Mouse (Mus musculus): ENCODE measurements at regions not wholly inside any gene's neighbourhood (a gene's known extent, or its start where the extent isn't known, plus 50 kb on each side); places are given as distances from the start of the nearest gene placed in this dataset.

- H3K27ac ChIP-seq (replicated peaks) = peak overlapping the region; percentile 90
- peaks cover 13% of the 10 kb centered on the region for H3K4me1 ChIP-seq
- 2% methylated on average over 16 of the region's 16 CpGs for WGBS
- ATAC-seq (ENCODE audit: low FRiP score, low read depth) = peak; percentile 97
- H3K9me3 ChIP-seq = no peaks in the 10 kb centered on the region
- no peaks in the 10 kb centered on the region for H3K27me3 ChIP-seq
- H3K9ac ChIP-seq (replicated peaks) = no peak overlapping the region
- H3K4me2 ChIP-seq (replicated peaks) = peak overlapping the region; percentile 38
- no peak overlapping the region for H3K4me3 ChIP-seq
- no peaks in the 10 kb centered on the region for H3K36me3 ChIP-seq
These were observed 492.8 kb upstream of the Cited2 start for GRCm38 (mm10) chr10:17230040-17230818.

- no peak overlapping the region for H3K4me2 ChIP-seq (replicated peaks)
- no peak overlapping the region for H3K9ac ChIP-seq (replicated peaks)
- 21% methylated on average over 10 of the region's 10 CpGs for WGBS
- no peak; the same call in 1 of the 2 replicates for ATAC-seq (ENCODE audit: low FRiP score, low read depth)
- no peaks in the 10 kb centered on the region for H3K36me3 ChIP-seq
- no peak overlapping the region for H3K4me3 ChIP-seq
- no peak overlapping the region for H3K27ac ChIP-seq (replicated peaks)
- no peaks in the 10 kb centered on the region for H3K27me3 ChIP-seq
- peaks cover 36% of the 10 kb centered on the region for H3K4me1 ChIP-seq
- no peaks in the 10 kb centered on the region for H3K9me3 ChIP-seq
These were observed 486.9 kb upstream of the Cited2 start for GRCm38 (mm10) chr10:17235955-17236650.

- ATAC-seq (ENCODE audit: low FRiP score, low read depth) = no peak
- H3K4me1 ChIP-seq = peaks cover 36% of the 10 kb centered on the region
These were observed 486.3 kb upstream of the Cited2 start for GRCm38 (mm10) chr10:17236761-17237160.

GRCm38 (mm10) chr10:17237463-17237862 is 485.6 kb upstream of the Cited2 start:
- H3K27ac ChIP-seq (replicated peaks) = peak overlapping the region; percentile 63
- 35% methylated on average over 11 of the region's 11 CpGs for WGBS
- no peaks in the 10 kb centered on the region for H3K27me3 ChIP-seq
- ATAC-seq (ENCODE audit: low FRiP score, low read depth) = no peak
- H3K9ac ChIP-seq (replicated peaks) = no peak overlapping the region
- no peak overlapping the region for H3K4me2 ChIP-seq (replicated peaks)
- no peaks in the 10 kb centered on the region for H3K36me3 ChIP-seq
- H3K9me3 ChIP-seq = no peaks in the 10 kb centered on the region
- peaks cover 34% of the 10 kb centered on the region for H3K4me1 ChIP-seq
- H3K4me3 ChIP-seq = no peak overlapping the region

More at GRCm38 (mm10) chr10:17236761-17237160, 486.3 kb upstream of the Cited2 start:
- no peaks in the 10 kb centered on the region for H3K9me3 ChIP-seq
- no peaks in the 10 kb centered on the region for H3K27me3 ChIP-seq
- 60% methylated on average over 2 of the region's 2 CpGs for WGBS
- H3K36me3 ChIP-seq = no peaks in the 10 kb centered on the region
- H3K4me3 ChIP-seq = no peak overlapping the region
- no peak overlapping the region for H3K9ac ChIP-seq (replicated peaks)
- H3K27ac ChIP-seq (replicated peaks) = no peak overlapping the region
- no peak overlapping the region for H3K4me2 ChIP-seq (replicated peaks)

GRCm38 (mm10) chr10:17237918-17238850 is 484.8 kb upstream of the Cited2 start:
- no peak overlapping the region for H3K4me2 ChIP-seq (replicated peaks)
- no peaks in the 10 kb centered on the region for H3K36me3 ChIP-seq
- peak overlapping the region; percentile 63 for H3K27ac ChIP-seq (replicated peaks)
- no peaks in the 10 kb centered on the region for H3K9me3 ChIP-seq
- no peak overlapping the region for H3K9ac ChIP-seq (replicated peaks)
- no peak overlapping the region for H3K4me3 ChIP-seq
- 49% methylated on average over 12 of the region's 12 CpGs for WGBS
- peaks cover 34% of the 10 kb centered on the region for H3K4me1 ChIP-seq
- peak; percentile 94 for ATAC-seq (ENCODE audit: low FRiP score, low read depth)
- no peaks in the 10 kb centered on the region for H3K27me3 ChIP-seq

GRCm38 (mm10) chr10:17248270-17248669 is 474.7 kb upstream of the Cited2 start:
- H3K9me3 ChIP-seq = no peaks in the 10 kb centered on the region
- no peak for ATAC-seq (ENCODE audit: low FRiP score, low read depth)
- no peak overlapping the region for H3K27ac ChIP-seq (replicated peaks)
- no peak overlapping the region for H3K9ac ChIP-seq (replicated peaks)
- H3K4me2 ChIP-seq (replicated peaks) = no peak overlapping the region
- H3K4me3 ChIP-seq = no peak overlapping the region
- no peaks in the 10 kb centered on the region for H3K4me1 ChIP-seq
- 73% methylated on average over 2 of the region's 2 CpGs for WGBS
- no peaks in the 10 kb centered on the region for H3K27me3 ChIP-seq
- no peaks in the 10 kb centered on the region for H3K36me3 ChIP-seq

- no peak for ATAC-seq (ENCODE audit: low FRiP score, low read depth)
- Histone ChIP-seq H3K27me3 (no peaks in the 10 kb centered on the region), H3K36me3 (no peaks in the 10 kb centered on the region), H3K27ac (replicated peaks) (no peak overlapping the region), H3K4me2 (replicated peaks) (no peak overlapping the region), H3K4me3 (no peak overlapping the region), H3K9me3 (no peaks in the 10 kb centered on the region), H3K4me1 (no peaks in the 10 kb centered on the region; the same call in 1 of the 2 replicates), H3K9ac (replicated peaks) (no peak overlapping the region)
- WGBS = 52% methylated on average over 4 of the region's 4 CpGs
These were observed 470.0 kb upstream of the Cited2 start for GRCm38 (mm10) chr10:17253040-17253439.

- Histone ChIP-seq H3K4me1 (no peaks in the 10 kb centered on the region; the same call in 1 of the 2 replicates), H3K4me3 (no peak overlapping the region), H3K9me3 (peaks cover 3% of the 10 kb centered on the region; the same call in 1 of the 2 replicates), H3K36me3 (no peaks in the 10 kb centered on the region), H3K27ac (replicated peaks) (no peak overlapping the region), H3K4me2 (replicated peaks) (no peak overlapping the region), H3K27me3 (no peaks in the 10 kb centered on the region), H3K9ac (replicated peaks) (no peak overlapping the region)
- 81% methylated on average over 4 of the region's 4 CpGs for WGBS
- no peak for ATAC-seq (ENCODE audit: low FRiP score, low read depth)
These were observed 462.9 kb upstream of the Cited2 start for GRCm38 (mm10) chr10:17260154-17260553.

GRCm38 (mm10) chr10:17260615-17261014 is 462.4 kb upstream of the Cited2 start:
- Histone ChIP-seq H3K4me2 (replicated peaks) (no peak overlapping the region), H3K9ac (replicated peaks) (no peak overlapping the region), H3K27ac (replicated peaks) (no peak overlapping the region), H3K36me3 (no peaks in the 10 kb centered on the region), H3K4me3 (no peak overlapping the region), H3K4me1 (no peaks in the 10 kb centered on the region), H3K27me3 (no peaks in the 10 kb centered on the region), H3K9me3 (peaks cover 3% of the 10 kb centered on the region; the same call in 1 of the 2 replicates)
- ATAC-seq (ENCODE audit: low FRiP score, low read depth) = no peak
- 87% methylated on average over 4 of the region's 4 CpGs for WGBS

GRCm38 (mm10) chr10:17261192-17261824 is 461.7 kb upstream of the Cited2 start:
- Histone ChIP-seq H3K4me1 (no peaks in the 10 kb centered on the region), H3K27me3 (no peaks in the 10 kb centered on the region), H3K4me3 (no peak overlapping the region), H3K9ac (replicated peaks) (no peak overlapping the region), H3K36me3 (no peaks in the 10 kb centered on the region), H3K9me3 (peaks cover 3% of the 10 kb centered on the region; the same call in 1 of the 2 replicates), H3K27ac (replicated peaks) (no peak overlapping the region), H3K4me2 (replicated peaks) (no peak overlapping the region)
- 69% methylated on average over 4 of the region's 4 CpGs for WGBS
- no peak for ATAC-seq (ENCODE audit: low FRiP score, low read depth)

GRCm38 (mm10) chr10:17261825-17262205 is 461.2 kb upstream of the Cited2 start:
- no peaks in the 10 kb centered on the region for H3K4me1 ChIP-seq
- H3K4me2 ChIP-seq (replicated peaks) = no peak overlapping the region
- no peaks in the 10 kb centered on the region for H3K27me3 ChIP-seq
- no peak overlapping the region for H3K4me3 ChIP-seq
- H3K9me3 ChIP-seq = peaks cover 3% of the 10 kb centered on the region; the same call in 1 of the 2 replicates
- ATAC-seq (ENCODE audit: low FRiP score, low read depth) = no peak
- no peak overlapping the region for H3K27ac ChIP-seq (replicated peaks)
- H3K36me3 ChIP-seq = no peaks in the 10 kb centered on the region
- 75% methylated on average over 3 of the region's 3 CpGs for WGBS
- no peak overlapping the region for H3K9ac ChIP-seq (replicated peaks)
